Mouse (Mus musculus) embryonic facial prominence, embryonic 11.5 days (tissue): ENCODE data around the gene Psmc3. TPM values are rescaled to one million over a fixed set of nuclear protein-coding genes. Genes with fewer than 3 reads are reported as not detected.

ENCODE experiments used
- ATAC-seq: fragments of 200-750 bp; cut with Nextera tagmentation; replicated peaks from 2 replicates; pipeline ENCODE4 v1.8.0; 2017; ENCODE audit warnings: low read depth; ENCODE audit not compliant: insufficient number of reproducible peaks, low FRiP score, low TSS enrichment
- DNase-seq: peaks from one replicate; pipeline ENCODE4 v3.0.0-alpha.2; 2015; ENCODE audit warnings: low spot score
- H3K27ac ChIP-seq: fragments of 300-500 bp; sonication (generic); replicated peaks from 2 replicates; pipeline ENCODE4 v1.5.1; 2014; ENCODE audit warnings: mild to moderate bottlenecking, low read depth, low read length, control low read depth
- H3K27me3 ChIP-seq: fragments of 300-500 bp; sonication (generic); 2 replicates; pipeline ENCODE4 v1.6.1; 2014; ENCODE audit warnings: mild to moderate bottlenecking, low read length, moderate library complexity, mixed read lengths; ENCODE audit not compliant: control insufficient read depth, insufficient read depth
- H3K36me3 ChIP-seq: fragments of 300-500 bp; sonication (generic); replicated peaks from 2 replicates; pipeline ENCODE4 v1.6.1; 2014; ENCODE audit warnings: low read depth, mild to moderate bottlenecking, low read length, moderate library complexity, mixed read lengths; ENCODE audit not compliant: control insufficient read depth, insufficient read depth
- H3K4me1 ChIP-seq: fragments of 300-500 bp; sonication (generic); 2 replicates; pipeline ENCODE4 v1.6.1; 2014; ENCODE audit warnings: low read length, mixed read lengths; ENCODE audit not compliant: control insufficient read depth, insufficient read depth
- H3K4me2 ChIP-seq: fragments of 300-500 bp; sonication (generic); 2 replicates; pipeline ENCODE4 v1.6.1; 2014; ENCODE audit warnings: low read depth, mild to moderate bottlenecking, control low read depth, low read length, moderate library complexity
- H3K4me3 ChIP-seq: fragments of 300-500 bp; sonication (generic); 2 replicates; pipeline ENCODE4 v1.5.1; 2014; ENCODE audit warnings: low read depth, low read length, control low read depth
- H3K9ac ChIP-seq: fragments of 300-500 bp; sonication (generic); replicated peaks from 2 replicates; pipeline ENCODE4 v1.6.1; 2014; ENCODE audit warnings: mild to moderate bottlenecking, control low read depth, low read length
- H3K9me3 ChIP-seq: fragments of 300-500 bp; sonication (generic); replicated peaks from 2 replicates; pipeline ENCODE4 v1.6.1; 2016; ENCODE audit warnings: mild to moderate bottlenecking, low read length, inconsistent platforms, mixed read lengths; ENCODE audit not compliant: control insufficient read depth
- WGBS: fragments of 180-500 bp; shearing (Covaris S2); extraction: QIAGEN DNeasy Blood & Tissue Kit; methylation state at CpG from one replicate; pipeline ENCODE4 v1.1.7; 2014; 5-methylcytosine and 5-hydroxymethylcytosine counted together
- polyA plus RNA-seq: library from polyadenylated mRNA; unstranded; fragments of >200 nt; fragmentation: Nextera tagmentation; extraction: Ambion mirVana; gene quantifications from 2 replicates; pipeline ENCODE4 v1.2.1, GENCODE M21; 2014

Psmc3 gene
- polyA plus RNA-seq, 1 experiment from 2014 or later: 406 TPM

- Histone ChIP-seq H3K4me3 (no peak overlapping the region), H3K9ac (no peak overlapping the region), H3K36me3 (peaks cover 3% of the 10 kb centered on the region), H3K9me3 (no peaks in the 10 kb centered on the region), H3K27me3 (no peaks in the 10 kb centered on the region), H3K27ac (no peak overlapping the region), H3K4me2 (no peak overlapping the region), H3K4me1 (no peaks in the 10 kb centered on the region)
- ATAC-seq (no peak), DNase-seq (no peak)
- 87% methylated on average over 1 of the region's 1 CpGs for WGBS
These were observed 29.9 kb upstream of the Psmc3 start for GRCm38 (mm10) chr2:91023956-91024355.

- Histone ChIP-seq H3K4me1 (no peaks in the 10 kb centered on the region), H3K27ac (no peak overlapping the region), H3K4me3 (no peak overlapping the region), H3K36me3 (no peaks in the 10 kb centered on the region), H3K27me3 (no peaks in the 10 kb centered on the region), H3K9ac (no peak overlapping the region), H3K4me2 (no peak overlapping the region), H3K9me3 (no peaks in the 10 kb centered on the region)
- ATAC-seq (no peak), DNase-seq (no peak)
- WGBS: 94% methylated on average over 1 of the region's 1 CpGs
These were observed 28.7 kb upstream of the Psmc3 start for GRCm38 (mm10) chr2:91025081-91025516.

GRCm38 (mm10) chr2:91026491-91026890 is 27.3 kb upstream of the Psmc3 start:
- H3K4me3 ChIP-seq: no peak overlapping the region
- DNase-seq: no peak
- H3K9ac ChIP-seq: no peak overlapping the region
- no peak overlapping the region for H3K27ac ChIP-seq
- ATAC-seq: no peak
- H3K4me1 ChIP-seq: no peaks in the 10 kb centered on the region
- no peaks in the 10 kb centered on the region for H3K27me3 ChIP-seq
- no peak overlapping the region for H3K4me2 ChIP-seq
- WGBS: 78% methylated on average over 1 of the region's 1 CpGs
- H3K36me3 ChIP-seq: no peaks in the 10 kb centered on the region
- no peaks in the 10 kb centered on the region for H3K9me3 ChIP-seq

GRCm38 (mm10) chr2:91027391-91028214 is 26.2 kb upstream of the Psmc3 start:
- 88% methylated on average over 9 of the region's 9 CpGs for WGBS

GRCm38 (mm10) chr2:91031216-91031615 is 22.6 kb upstream of the Psmc3 start:
- ATAC-seq: no peak
- Histone ChIP-seq H3K4me1 (no peaks in the 10 kb centered on the region), H3K9ac (no peak overlapping the region), H3K27me3 (no peaks in the 10 kb centered on the region), H3K9me3 (no peaks in the 10 kb centered on the region), H3K36me3 (no peaks in the 10 kb centered on the region), H3K4me2 (no peak overlapping the region), H3K4me3 (no peak overlapping the region), H3K27ac (no peak overlapping the region)
- no peak for DNase-seq
- 81% methylated on average over 4 of the region's 4 CpGs for WGBS

More at GRCm38 (mm10) chr2:91027391-91028214, 26.2 kb upstream of the Psmc3 start:
- no peak for DNase-seq
- no peak overlapping the region for H3K4me2 ChIP-seq
- no peak overlapping the region for H3K4me3 ChIP-seq
- no peak overlapping the region for H3K27ac ChIP-seq
- no peaks in the 10 kb centered on the region for H3K36me3 ChIP-seq
- no peaks in the 10 kb centered on the region for H3K9me3 ChIP-seq
- ATAC-seq: no peak
- no peaks in the 10 kb centered on the region for H3K4me1 ChIP-seq
- H3K9ac ChIP-seq: no peak overlapping the region
- H3K27me3 ChIP-seq: no peaks in the 10 kb centered on the region

GRCm38 (mm10) chr2:91033000-91033399 is 20.8 kb upstream of the Psmc3 start:
- ATAC-seq (no peak), DNase-seq (peak; percentile 20)
- no peak overlapping the region for H3K27ac ChIP-seq
- 20% methylated on average over 3 of the region's 3 CpGs for WGBS
- no peaks in the 10 kb centered on the region for H3K27me3 ChIP-seq
- H3K4me3 ChIP-seq: no peak overlapping the region
- H3K9me3 ChIP-seq: no peaks in the 10 kb centered on the region
- H3K4me1 ChIP-seq: no peaks in the 10 kb centered on the region
- H3K4me2 ChIP-seq: no peak overlapping the region
- H3K9ac ChIP-seq: no peak overlapping the region
- H3K36me3 ChIP-seq: no peaks in the 10 kb centered on the region

GRCm38 (mm10) chr2:91035385-91035784 is 18.4 kb upstream of the Psmc3 start, which contains the start of gene Rapsn:
Gene Rapsn (plus strand): TSS chr2:91035620.
- no peak for DNase-seq

GRCm38 (mm10) chr2:91041786-91042185 is 12.0 kb upstream of the Psmc3 start:
- Histone ChIP-seq H3K9ac (no peak overlapping the region), H3K27ac (no peak overlapping the region), H3K4me1 (0 out of 2 replicates have a peak, but pooled peaks cover 3% of the 10 kb centered on the region), H3K9me3 (no peaks in the 10 kb centered on the region), H3K27me3 (no peaks in the 10 kb centered on the region), H3K36me3 (no peaks in the 10 kb centered on the region), H3K4me3 (no peak overlapping the region), H3K4me2 (no peak overlapping the region)
- DNase-seq (no peak), ATAC-seq (no peak)
- WGBS: 80% methylated on average over 8 of the region's 8 CpGs

More at GRCm38 (mm10) chr2:91035385-91035784, 18.4 kb upstream of the Psmc3 start, which contains the start of gene Rapsn:
- Histone ChIP-seq H3K36me3 (no peaks in the 10 kb centered on the region), H3K27ac (no peak within 1 kb of the TSS), H3K4me1 (no peaks in the 10 kb centered on the region), H3K27me3 (no peaks in the 10 kb centered on the region), H3K9me3 (no peaks in the 10 kb centered on the region), H3K4me2 (no peak within 1 kb of the TSS), H3K4me3 (no peak within 1 kb of the TSS), H3K9ac (no peak within 1 kb of the TSS; the same call in 1 of the 2 replicates)
- no peak for ATAC-seq
- WGBS: 73% methylated on average over 9 of the region's 9 CpGs
